Mouse (Mus musculus) brain, adult 2 months (tissue): Measurements from ENCODE around the gene AI593442.

Source experiments
- DNase-seq: peaks from one replicate; pipeline ENCODE4 v3.0.0; 2011; ENCODE audit warnings: low read depth, low spot score

AI593442 gene

DNA sequence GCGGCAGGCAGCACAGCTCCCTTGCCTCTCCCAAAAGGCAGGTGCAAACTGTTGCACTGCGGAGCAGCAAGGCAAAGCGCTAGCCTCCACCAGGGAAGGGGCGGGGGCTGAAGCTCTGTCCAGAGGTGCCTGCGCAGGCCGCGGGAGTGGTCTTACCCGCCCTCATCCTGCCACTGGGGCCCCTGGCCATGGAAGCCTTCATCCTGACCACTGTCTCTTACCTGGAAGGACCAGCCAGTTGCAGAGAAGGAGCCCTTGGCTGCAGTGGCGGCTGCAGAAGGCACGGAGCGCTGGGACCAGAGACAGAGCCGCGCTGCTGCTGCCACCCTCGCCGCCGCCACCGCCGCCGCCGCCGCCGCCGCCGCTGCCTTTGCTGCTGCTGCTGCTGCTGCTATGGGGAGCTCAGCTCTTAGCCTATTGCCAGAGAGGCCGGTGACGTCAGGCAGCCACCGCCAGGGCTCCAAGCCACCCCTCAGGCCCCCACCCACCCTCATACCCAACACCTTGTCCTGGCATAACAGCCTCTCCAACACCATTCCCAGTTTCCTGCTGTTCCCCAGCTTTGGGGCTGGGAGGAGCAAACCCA lies at the start of gene AI593442:
AI593442 (minus strand) TSS at position 419 of the 586 bp plus-strand sequence.
- peak; percentile 89 for DNase-seq

DNA sequence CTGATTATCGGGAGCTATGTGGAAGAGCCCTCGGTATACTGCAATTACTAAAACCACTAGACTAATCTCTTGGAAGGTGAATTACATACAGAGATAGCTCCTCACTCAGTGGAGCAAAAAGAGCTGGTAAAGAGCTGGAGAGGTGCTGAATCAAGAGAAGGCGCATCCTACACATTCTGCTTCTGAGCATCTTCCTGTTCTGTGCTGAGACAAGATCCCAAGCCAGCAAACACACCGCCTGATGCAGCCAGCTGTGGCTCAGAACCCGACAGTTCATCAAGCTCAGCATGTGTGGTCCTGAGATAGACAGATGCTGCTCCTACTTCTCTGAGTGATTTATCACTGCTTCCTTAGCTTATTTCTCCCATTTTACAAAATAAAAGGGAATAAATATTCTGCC lies 49.2 kb upstream of the AI593442 start:
- DNase-seq = peak; percentile 58

DNA sequence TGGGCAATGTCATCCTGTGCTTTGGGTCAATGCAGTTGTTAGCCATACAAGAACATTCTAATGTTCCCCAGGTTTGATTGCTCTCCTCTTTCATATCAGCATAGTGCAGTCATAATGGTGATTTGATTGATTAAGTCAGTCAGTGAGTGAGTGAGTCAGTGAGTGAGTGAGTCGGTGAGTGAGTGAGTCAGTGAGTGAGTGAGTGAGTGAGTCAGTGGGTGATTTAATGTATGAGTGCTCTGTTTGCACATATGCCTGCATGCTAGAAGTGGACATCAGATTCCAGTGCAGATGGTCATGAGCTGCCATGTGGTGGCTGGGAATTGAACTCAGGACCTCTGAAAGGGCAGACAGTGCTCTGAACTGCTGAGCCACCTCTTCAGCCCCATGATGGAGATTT lies 43.0 kb upstream of the AI593442 start:
- no peak for DNase-seq

DNA sequence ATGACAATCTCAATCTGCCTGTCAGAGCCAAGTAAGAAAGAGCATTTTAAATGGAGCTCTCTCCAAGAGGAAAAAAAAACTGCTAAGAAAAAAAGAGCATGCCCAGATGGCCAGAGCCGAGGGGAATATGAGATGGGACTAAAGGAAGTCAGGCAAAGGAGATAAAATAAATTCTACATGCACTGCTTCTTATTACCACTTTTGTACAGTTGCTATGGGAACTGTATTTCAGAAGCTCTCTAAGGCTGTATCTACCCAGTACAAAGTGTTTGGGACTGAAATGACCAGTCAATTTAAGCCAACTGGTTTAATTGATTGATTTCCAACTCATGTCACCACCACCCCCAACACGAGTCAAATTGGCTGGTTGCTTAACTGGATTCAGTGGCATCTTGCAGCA lies 40.0 kb upstream of the AI593442 start:
- DNase-seq = peak; percentile 39

DNA sequence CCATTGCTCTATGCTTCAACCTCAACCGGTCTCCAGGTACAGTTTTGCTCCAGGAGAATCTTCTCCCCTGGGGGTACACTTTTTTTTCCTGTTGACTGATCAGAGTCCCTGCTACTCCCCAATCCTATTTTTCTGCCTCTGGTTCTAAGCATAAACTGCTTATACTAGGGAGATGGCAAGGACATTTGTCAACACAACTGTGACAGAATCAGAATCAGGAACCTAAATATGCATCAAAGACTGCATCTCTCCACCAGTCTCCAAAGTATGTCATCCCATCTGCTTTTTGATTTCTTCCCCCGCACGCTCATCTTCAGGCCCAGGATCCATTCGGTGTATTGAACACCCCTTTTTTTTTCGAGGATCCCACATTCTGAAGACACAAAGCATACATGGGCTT lies 456 bp upstream of the AI593442 start:
- DNase-seq = peak; percentile 59

DNA sequence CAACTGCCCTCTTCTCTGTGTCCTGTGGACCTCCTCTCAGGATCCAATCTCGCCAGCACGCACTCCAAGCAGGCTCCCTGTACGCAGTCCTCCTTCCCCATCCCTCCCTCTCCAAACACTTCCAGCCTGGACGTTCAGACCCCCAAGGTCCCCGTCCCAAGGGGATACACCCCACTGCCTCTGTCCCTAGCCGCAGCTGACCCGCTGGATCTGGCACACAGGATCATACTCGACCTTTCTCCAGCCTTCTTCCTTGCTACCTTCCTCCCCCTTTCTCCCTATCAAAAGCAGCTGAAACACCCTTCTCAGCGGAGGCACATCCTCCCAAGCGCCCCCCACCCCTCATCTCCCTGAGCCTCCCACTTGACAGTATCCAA lies 753 bp downstream of the AI593442 start:
- DNase-seq = no peak

DNA sequence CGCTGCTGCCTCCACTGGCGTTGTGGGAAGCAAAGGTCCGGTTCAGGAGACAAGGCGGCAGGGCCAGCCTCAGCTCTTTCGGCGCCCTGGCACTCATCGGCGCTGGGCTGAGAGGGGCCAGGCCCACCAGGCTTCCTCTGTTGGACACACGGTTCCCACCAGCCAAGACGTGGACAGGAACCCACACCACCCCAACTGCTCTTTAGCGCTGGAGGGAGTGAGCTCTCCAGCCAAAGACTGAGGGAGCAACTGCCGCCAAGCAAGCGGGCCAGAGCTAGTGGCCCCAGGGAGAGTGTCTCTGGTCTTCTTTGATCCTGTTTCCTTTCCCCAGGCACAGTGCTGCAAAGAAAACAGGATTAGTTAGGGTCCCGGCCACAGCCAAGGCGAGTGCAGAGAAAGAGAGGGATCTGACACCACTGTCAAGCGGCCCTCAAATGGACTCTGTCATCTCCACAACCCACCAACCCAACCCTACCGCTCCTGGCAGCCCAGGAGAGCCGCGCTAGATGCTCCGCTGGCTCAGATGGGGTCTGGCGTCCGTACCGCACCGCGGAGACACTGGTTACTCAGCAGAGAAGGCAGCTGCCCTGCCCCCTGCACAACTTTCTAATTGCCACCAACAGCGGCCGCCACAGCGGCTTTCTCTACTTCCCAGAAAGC lies 1.3 kb downstream of the AI593442 start:
- DNase-seq = peak; percentile 60

DNA sequence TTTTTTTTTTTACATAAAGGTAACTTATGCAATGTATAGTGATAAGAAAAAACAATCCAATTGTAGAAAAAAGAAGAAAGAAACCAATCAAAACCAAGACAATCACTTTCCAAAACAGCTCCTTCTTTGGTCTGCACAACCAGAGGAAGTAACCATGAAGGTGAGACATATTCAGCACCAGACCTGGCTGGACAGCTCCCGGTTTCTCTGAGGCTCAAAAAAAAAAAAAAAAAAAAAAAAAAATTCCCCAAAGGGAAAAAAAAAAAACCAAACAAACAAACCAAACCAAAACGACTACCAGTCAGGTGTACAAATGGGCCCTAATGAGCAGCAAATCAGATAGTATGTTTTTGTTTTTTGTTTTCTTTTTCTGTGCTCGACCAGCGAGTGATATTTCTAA lies 3.0 kb downstream of the AI593442 start:
- no peak for DNase-seq

DNA sequence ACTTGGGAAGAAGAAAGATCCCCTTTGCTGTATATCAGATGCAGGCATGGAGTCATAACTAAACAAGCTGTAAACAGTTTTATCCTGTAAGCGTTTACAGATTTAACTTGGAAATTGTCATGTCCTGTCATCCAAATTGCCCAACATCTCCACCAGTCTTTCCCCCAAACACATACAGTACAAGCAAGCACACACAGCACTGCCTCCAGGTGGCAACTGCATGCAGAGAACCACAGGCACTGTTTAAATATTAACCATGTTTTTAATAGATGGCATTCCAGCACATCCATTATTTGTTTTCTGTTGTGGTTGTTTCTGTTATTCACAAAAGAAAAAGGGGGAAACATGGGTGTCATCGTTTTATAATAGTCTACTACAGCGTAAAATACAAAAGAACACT lies 3.6 kb downstream of the AI593442 start:
- peak; percentile 70 for DNase-seq

DNA sequence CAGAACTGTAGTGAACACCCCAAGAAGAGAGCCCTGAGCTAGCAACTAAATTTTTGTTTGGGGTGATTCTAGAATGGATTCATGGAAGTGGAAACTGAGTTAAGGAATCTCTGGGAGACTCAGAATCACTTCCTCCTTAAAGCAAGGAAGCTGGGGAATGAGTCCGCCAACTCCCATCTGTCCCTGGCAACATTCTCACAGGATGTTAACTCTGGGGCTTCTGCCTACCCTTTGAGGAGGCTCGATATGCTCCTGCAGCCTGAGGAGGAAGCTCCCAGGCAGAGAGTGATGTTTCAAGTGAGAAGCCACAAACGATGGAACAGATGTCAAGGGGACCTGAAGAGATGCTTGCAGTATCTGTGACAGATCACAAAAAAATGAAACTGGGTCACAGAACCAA lies 18.2 kb downstream of the AI593442 start:
- DNase-seq = peak; percentile 87

DNA sequence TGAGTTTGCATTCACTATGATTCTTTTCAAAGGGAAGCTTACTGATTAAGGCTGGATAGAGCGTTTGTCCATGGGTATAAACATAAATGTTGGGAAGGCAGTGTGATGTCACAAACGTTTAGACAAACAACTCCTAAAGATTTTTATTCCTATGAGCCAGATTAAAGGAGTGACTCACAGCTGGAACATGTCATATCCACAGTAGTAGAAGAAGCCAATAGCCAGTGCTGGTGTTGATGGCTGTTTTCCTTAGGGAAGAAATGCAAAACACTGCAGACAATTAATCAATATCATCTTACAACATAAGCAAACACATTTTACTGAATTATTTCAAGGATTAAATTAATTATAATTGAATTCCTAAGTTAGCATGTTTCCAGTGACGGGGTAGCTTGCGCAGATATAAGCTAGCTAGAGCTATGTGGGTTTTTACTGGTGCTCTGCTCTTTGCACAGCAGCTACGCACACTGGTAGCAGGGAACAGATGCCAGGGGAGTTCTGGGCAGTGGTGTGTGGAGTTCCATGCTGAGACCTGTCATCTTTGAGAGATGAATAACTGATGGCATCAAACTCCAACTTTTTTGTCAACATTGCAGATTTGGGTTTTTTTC lies 29.1 kb downstream of the AI593442 start:
- DNase-seq = no peak

DNA sequence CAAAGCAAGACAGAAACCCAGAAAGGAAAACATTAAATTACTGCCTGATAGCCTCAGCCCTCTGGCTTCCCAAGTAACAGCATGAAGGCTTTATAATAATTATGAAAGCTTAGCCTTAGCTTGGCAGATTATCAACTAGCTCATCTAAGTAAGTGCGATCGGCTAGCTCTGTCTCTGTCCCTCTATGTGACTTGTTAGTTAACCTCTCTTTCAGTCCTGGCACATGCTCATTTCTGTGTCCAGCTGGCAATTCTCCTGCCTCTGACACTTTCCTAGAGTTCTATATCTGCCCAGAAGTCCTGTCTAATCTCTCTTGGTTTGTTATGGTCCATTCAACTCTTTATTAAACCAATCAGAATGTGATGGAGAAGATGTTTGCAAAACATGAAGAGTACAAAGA lies 34.3 kb downstream of the AI593442 start:
- no peak for DNase-seq

DNA sequence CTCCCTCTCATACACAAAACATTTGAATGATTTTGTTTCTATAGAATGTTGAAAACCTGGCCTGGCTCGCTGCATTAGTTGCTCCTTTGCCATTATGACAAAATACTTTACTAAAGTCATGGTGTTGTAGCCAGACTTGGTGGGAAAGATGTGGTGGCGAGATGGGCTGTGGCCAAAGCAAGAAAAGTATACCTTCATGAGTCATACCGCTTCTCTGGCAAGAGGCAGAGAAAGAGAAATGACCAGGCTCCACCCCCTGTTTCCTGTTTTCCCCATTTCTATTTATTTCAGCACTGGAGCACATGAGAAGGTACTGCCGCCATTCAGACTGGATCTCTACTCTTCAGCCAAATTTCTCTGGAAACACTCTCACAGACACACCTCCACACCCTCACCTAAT lies 35.0 kb downstream of the AI593442 start:
- DNase-seq = no peak

DNA sequence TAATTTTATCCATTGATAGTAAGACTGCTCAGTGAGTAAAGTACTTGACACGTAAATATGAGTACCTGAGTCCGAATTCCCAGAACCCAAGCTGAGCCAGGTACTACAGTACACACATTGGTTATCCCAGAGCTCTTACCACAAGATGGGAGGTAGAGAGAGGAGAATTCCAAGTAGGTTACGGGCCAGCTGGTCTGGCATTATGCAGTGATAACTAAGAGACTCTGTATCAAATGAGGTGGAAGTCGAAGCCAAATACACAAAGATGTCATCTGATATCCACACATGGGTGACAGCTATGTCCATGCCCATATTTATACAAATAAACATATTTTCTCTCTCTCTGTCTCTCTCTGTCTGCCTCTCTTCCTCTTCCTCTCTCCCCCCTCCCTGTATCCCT lies 35.4 kb downstream of the AI593442 start:
- DNase-seq = peak; percentile 27

DNA sequence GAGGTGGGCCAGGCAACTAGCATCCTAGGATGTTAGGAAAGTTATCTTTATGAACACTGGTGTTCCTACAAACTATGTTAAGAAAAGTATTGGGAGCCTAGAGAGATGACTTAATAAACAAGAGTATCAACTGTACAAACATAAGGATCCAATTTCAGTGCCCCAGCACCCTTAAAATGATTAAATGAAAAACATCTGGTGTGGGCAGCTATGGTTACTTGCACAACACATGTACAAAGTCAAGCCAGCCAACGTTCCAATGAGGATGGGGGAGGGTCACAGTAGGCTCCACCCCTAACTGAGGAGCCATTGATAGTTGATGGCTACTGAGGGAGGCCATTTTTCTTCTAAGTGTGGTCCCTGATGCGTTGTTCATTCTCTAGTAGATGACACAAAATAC lies 43.6 kb downstream of the AI593442 start:
- no peak for DNase-seq

DNA sequence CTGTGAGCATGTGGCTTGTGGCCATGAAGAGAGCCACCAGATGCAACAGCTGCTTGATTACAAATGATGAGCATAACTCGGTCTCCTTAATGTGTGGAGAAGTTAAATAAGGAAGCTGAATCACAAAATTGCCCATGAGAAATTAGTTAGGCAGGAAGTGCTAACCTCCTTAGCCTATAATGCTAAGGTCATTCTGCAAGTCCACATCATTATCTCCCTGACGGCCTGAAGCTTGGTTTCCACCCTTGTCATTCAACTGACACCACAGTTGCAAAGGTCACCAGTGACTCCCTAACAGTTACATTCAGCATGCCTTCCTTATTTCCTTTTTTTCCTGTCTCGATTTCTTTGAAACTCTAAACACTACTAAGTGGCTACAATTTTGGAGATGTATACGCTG lies 55.7 kb downstream of the AI593442 start:
- DNase-seq = no peak
